Mouse (Mus musculus) G1E (cell line): Measurements from ENCODE around the gene Ptgdr. TPM values are rescaled to one million over a fixed set of nuclear protein-coding genes. Genes with fewer than 3 reads are reported as not detected.
"Not testable (repeated sequence)": the region's sequence is repeated elsewhere in the genome, so short reads cannot be mapped to it uniquely, and the experiment has no call there.

Experiments used
- ATAC-seq: 2 replicates; pipeline ENCODE4 v1.8.0; 2016; ENCODE audit warnings: mild to moderate bottlenecking; ENCODE audit not compliant: insufficient number of reproducible peaks, poor library complexity, low FRiP score, severe bottlenecking; ENCODE audit errors: extremely low read depth
- DNase-seq: peaks from one replicate; pipeline ENCODE4 v3.0.0; 2012; ENCODE audit warnings: low spot score
- H3K27me3 ChIP-seq: 2 replicates; pipeline ENCODE4 v1.6.1; 2012; ENCODE audit warnings: mild to moderate bottlenecking, low read length, inconsistent platforms; ENCODE audit not compliant: insufficient read depth
- H3K36me3 ChIP-seq: replicated peaks from 2 replicates; pipeline ENCODE3; 2012; ENCODE audit warnings: mild to moderate bottlenecking, inconsistent platforms
- H3K4me1 ChIP-seq: 2 replicates; pipeline ENCODE4 v1.6.1; 2012; ENCODE audit warnings: low read depth, low read length, inconsistent platforms, mixed read lengths; ENCODE audit not compliant: insufficient read depth
- H3K4me3 ChIP-seq: 2 replicates; pipeline ENCODE4 v1.5.1; 2012; ENCODE audit warnings: low read depth, mild to moderate bottlenecking, inconsistent platforms, low read length, moderate library complexity, mixed read lengths
- H3K9me3 ChIP-seq: replicated peaks from 2 replicates; pipeline ENCODE4 v1.6.1; 2012; ENCODE audit warnings: inconsistent platforms
- CTCF ChIP-seq: IDR thresholded peaks from 2 replicates; pipeline ENCODE4 v1.5.1; 2012; ENCODE audit warnings: low read depth, low read length, inconsistent platforms, mixed read lengths
- GATA1 ChIP-seq: IDR thresholded peaks from 2 replicates; pipeline ENCODE4 v1.6.1; 2012; ENCODE audit warnings: borderline replicate concordance, low read length, inconsistent platforms, mixed read lengths
- GATA2 ChIP-seq: IDR thresholded peaks from 2 replicates; pipeline ENCODE4 v1.6.1; 2012; ENCODE audit warnings: low read depth, low read length, inconsistent platforms, borderline replicate concordance
- POLR2AphosphoS5 ChIP-seq: IDR thresholded peaks from 2 replicates; pipeline ENCODE4 v1.6.1; 2012; ENCODE audit warnings: low read depth, low read length, inconsistent platforms; ENCODE audit not compliant: insufficient replicate concordance
- TAL1 ChIP-seq: conservative IDR thresholded peaks from 2 replicates; pipeline ENCODE4 v1.6.1; 2012; ENCODE audit warnings: low read depth, low read length, inconsistent platforms, mixed read lengths
- polyA plus RNA-seq: library from polyadenylated mRNA; stranded (reverse); fragments of >175 nt; gene quantifications from 2 replicates; pipeline ENCODE4 v1.2.3, GENCODE M21; 2012
- total RNA-seq, 2 experiments: library from RNA; stranded (forward) in 1 of 2; stranded (reverse) in 1 of 2; fragments of 200-1000 nt in 1 of 2; fragments of >200 nt in 1 of 2; fragmentation: Nextera tagmentation in 1 of 2; gene quantifications; 2 replicates each; pipeline ENCODE4 v1.2.3; 2014 to 2017

The Ptgdr gene
- total and polyA plus RNA-seq, 3 experiments: 0.11 TPM; not detected in 2

DNA sequence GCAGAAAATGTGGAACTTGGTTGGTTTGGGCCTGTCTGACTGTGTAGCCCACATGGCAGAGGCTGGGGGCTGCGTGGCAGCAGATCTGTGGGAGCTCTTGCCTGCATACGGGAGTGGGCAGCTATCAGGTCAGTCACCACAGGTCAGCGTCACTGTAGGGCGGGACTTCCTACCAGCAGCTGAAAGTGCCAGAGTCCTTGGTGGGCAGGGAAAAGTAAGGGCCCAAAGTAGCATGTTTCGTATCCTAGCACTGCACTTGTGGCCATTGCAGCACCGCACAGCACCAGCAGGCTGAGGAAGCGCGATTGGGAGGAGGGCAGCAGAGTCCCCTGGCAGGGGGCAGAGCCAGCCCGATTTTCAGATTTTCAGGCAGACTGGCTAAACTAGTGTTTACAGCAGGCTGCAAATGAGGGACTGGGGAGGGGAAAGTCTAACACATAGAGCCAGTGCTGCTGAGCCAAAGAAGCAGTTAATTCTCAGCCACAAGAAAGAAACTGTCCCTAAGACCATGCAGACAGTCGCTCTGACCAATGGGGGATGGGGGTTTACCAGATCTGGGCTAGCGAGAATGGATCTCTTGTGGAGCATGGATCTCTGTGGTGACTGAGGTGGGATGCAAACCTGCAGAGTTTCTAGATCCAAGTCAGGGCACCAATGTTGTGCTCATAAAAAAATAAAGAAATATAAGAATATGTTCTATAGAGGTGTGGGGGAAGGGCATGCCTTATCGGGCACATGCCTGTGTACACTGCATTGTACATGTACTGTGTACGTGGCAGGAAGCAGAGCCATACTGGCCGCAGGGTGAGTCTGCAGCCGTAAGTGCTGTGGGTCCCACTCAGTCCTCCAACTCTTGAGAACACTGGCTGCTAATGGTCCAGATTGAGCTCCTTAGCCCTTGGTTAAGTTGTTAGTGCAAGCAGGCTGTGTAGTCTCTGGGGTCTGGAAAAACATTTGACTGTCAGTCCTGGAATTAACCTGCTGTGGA is 15.1 kb downstream of the Ptgdr start:
- TF ChIP-seq TAL1 (no peak), GATA1 (no peak), GATA2 (no peak), POLR2AphosphoS5 (no peak), CTCF (no peak)
- H3K27me3 ChIP-seq: no peaks in the 10 kb centered on the region
- H3K9me3 ChIP-seq: no peaks in the 10 kb centered on the region
- H3K4me1 ChIP-seq: no peaks in the 10 kb centered on the region
- DNase-seq (no peak), ATAC-seq (no peak)
- no peaks in the 10 kb centered on the region for H3K36me3 ChIP-seq
- H3K4me3 ChIP-seq: no peak overlapping the region

DNA sequence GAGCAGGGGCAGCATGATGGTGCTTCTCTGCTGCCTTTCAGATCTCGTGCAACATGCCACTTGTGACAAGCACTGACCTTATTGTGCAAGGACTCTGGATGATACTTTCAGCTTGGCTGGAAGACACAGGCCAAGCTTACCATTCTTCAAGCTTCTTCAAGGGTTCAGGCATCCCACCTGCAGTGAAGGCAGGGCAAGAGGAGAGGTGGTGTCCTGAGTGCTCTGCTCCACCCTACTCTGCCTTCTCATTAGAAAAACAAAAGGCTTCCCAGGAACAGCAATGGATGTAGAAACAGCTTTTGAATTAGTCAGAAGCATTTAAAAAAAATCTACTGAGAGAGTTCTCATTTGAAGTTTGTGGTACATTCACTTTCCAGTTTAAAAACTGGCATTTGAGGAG is 20.5 kb downstream of the Ptgdr start:
- Histone ChIP-seq H3K9me3 (no peaks in the 10 kb centered on the region), H3K4me1 (no peaks in the 10 kb centered on the region), H3K36me3 (no peaks in the 10 kb centered on the region), H3K4me3 (no peak overlapping the region), H3K27me3 (no peaks in the 10 kb centered on the region)
- TF ChIP-seq CTCF (no peak), POLR2AphosphoS5 (no peak), GATA1 (no peak), TAL1 (no peak), GATA2 (no peak)
- DNase-seq (no peak), ATAC-seq (no peak)

DNA sequence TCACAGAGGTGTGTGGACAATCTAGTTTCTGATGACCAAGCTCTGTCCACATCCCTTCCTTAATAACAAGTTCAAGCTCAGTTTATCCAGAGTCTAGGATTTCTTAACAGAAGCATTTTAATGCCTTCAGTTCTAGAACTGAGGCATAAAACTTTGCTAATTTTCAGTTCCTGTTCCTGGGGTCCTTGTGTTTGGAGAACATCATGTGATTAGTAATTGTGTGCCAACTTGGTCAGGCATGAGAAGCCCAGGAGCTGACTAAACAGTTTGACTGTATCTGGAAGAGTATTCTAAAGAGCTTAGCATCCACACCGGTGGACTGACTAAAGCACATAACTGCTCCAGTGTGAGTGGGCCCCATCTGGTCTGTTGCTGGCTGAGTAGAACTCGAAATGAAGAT is 24.0 kb downstream of the Ptgdr start:
- H3K27me3 ChIP-seq: no peaks in the 10 kb centered on the region
- H3K4me1 ChIP-seq: 0 out of 2 replicates have a peak, but pooled peaks cover 2% of the 10 kb centered on the region
- no peak for TF ChIP-seq GATA1
- no peak for TF ChIP-seq CTCF
- no peak for TF ChIP-seq TAL1
- TF ChIP-seq POLR2AphosphoS5: no peak
- no peak for TF ChIP-seq GATA2
- no peak for DNase-seq
- H3K9me3 ChIP-seq: no peaks in the 10 kb centered on the region
- no peak for ATAC-seq
- H3K36me3 ChIP-seq: no peaks in the 10 kb centered on the region
- H3K4me3 ChIP-seq: no peak overlapping the region

DNA sequence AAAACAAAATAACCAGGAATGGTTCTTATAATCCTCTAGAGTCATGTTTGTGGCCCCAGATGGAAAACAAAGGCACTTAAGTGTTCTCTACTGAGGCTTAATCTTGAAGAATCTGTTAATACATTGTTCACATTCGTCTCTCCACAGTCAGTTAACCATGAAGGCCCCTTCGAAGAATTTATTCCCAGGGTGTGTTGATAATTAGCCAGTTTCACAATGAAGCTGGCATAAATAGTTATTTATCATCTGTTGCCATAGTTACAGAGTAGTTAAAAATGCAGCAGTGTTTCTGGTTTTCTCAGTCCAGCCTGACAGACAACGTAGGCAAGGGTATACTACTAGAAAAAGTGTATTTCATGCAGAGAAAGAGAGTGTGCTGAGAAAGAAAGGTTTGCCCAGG is 25.0 kb downstream of the Ptgdr start:
- H3K27me3 ChIP-seq: not testable (repeated sequence)

DNA sequence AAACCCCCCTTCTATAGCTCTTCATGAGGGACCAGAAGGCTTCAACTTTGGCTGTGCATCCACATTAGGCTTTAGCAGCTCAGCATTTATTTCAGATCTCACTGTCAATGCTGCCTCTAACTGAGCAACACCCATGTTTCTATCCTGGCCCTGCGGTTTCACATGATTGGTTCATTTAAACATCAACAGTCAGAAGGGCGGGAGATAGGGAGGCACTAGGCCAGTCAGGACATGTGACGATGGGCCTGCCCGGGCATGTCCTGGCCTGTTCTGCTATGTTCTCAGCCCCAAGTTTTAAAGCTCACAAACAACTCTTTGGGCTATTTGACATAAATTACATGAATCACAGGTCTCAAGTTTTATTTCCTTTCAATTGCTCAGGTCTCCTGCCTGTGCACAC is 26.1 kb downstream of the Ptgdr start:
- DNase-seq, H3K27me3 ChIP-seq, H3K9me3 ChIP-seq: not testable (repeated sequence)

More for the DNA sequence above, 25.0 kb downstream of the Ptgdr start:
- H3K36me3 ChIP-seq, H3K9me3 ChIP-seq, H3K4me1 ChIP-seq, DNase-seq, H3K4me3 ChIP-seq, ATAC-seq: not testable (repeated sequence)

DNA sequence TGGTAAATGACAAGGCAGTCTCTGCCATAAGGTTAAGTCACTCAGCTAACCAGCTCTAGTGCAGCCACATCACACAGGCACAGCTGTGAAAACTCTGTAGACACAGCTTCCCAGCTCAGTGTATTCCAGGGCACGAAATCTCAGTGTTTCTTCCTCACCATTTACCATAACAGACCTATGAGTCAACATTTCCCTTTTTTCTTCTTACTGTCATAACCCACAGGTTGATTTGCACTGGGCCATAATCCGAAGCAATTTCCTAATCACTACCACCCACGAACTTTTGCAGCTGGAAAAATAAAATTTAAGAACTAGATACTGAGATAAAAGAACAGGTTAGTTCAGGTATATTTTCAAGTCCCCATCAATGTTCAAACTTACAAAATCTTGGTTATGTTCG is 31.4 kb downstream of the Ptgdr start:
- DNase-seq (no peak), ATAC-seq (no peak)
- Histone ChIP-seq H3K9me3 (no peaks in the 10 kb centered on the region), H3K36me3 (no peaks in the 10 kb centered on the region), H3K27me3 (no peaks in the 10 kb centered on the region), H3K4me3 (no peak overlapping the region), H3K4me1 (no peaks in the 10 kb centered on the region)
- TF ChIP-seq GATA2: no peak
- no peak for TF ChIP-seq GATA1
- TF ChIP-seq TAL1: no peak
- no peak for TF ChIP-seq CTCF
- no peak for TF ChIP-seq POLR2AphosphoS5

More for the DNA sequence above, 26.1 kb downstream of the Ptgdr start:
- H3K4me3 ChIP-seq, H3K36me3 ChIP-seq, ATAC-seq, H3K4me1 ChIP-seq: not testable (repeated sequence)
